In genomic region chr4:103521870-103522609, GRCm38 (mm10) we compare ENCODE assay signal across 18 mouse cellular contexts.
DNase-seq lines count a peak whose midpoint lies in the region; ATAC-seq and TF ChIP-seq lines count a peak whose summit lies in the region.
"Had no signal": no experiment of that assay in that cellular context is flagged by ENCODE, and none has a peak within 500 bp of the region (broad histone marks: within the 10 kb centered on the region; RNA-seq: fewer than 3 reads in every experiment).

No protein-coding gene starts in this region.

- H3K4me3 ChIP-seq in heart, adult 2 months: no peak overlapping the region
- H3K4me3 ChIP-seq in kidney, postnatal 0 days (replicated peaks; ENCODE audit: low read depth, low read length): no peak overlapping the region
- H3K4me3 ChIP-seq: forebrain, embryonic 15.5 days; heart, embryonic 13.5 days; hindbrain, embryonic 12.5 days; liver, embryonic 15.5 days; neural tube, embryonic 12.5 days had no signal

- no peaks in the 10 kb centered on the region for H3K36me3 ChIP-seq in heart, adult 2 months (ENCODE audit: control insufficient read depth, insufficient read depth, low read length)
- H3K36me3 ChIP-seq in kidney, postnatal 0 days (ENCODE audit: insufficient read depth, low read length): no peaks in the 10 kb centered on the region
- H3K36me3 ChIP-seq: forebrain, embryonic 15.5 days; heart, embryonic 13.5 days; hindbrain, embryonic 12.5 days; liver, embryonic 15.5 days; neural tube, embryonic 12.5 days had no signal

- H3K9ac ChIP-seq in heart, adult 2 months (ENCODE audit: low read depth, low read length): no peak overlapping the region
- no peak overlapping the region for H3K9ac ChIP-seq in kidney, postnatal 0 days (ENCODE audit: low read depth, low read length)
- H3K9ac ChIP-seq: forebrain, embryonic 15.5 days; heart, embryonic 13.5 days; hindbrain, embryonic 12.5 days; liver, embryonic 15.5 days; neural tube, embryonic 12.5 days had no signal

- TF ChIP-seq EP300 in heart, adult 2 months (IDR thresholded peaks at IDR 0.05; ENCODE audit: insufficient read depth, low read depth, low read length): no peak

- H3K27ac ChIP-seq in heart, adult 2 months: no peak overlapping the region
- H3K27ac ChIP-seq in kidney, postnatal 0 days: no peak overlapping the region
- H3K27ac ChIP-seq: forebrain, embryonic 15.5 days; heart, embryonic 13.5 days; hindbrain, embryonic 12.5 days; liver, embryonic 15.5 days; macrophage; neural tube, embryonic 12.5 days had no signal

- ATAC-seq in kidney, postnatal 0 days (replicated peaks; ENCODE audit: low FRiP score, low read depth): 0 out of 2 replicates have a peak, but pooled peaks have one; percentile 57
- ATAC-seq: forebrain, embryonic 15.5 days; inflammation-experienced regulatory T-cells, adult 6 months had no signal

- peak; percentile 4 for DNase-seq in heart, adult 8-10 months (ENCODE audit: low spot score)
- DNase-seq in heart, adult 2 months: no peak
- DNase-seq in lung, postnatal 10 days: peak; percentile 12
- DNase-seq in lung, postnatal 36 days: no peak
- DNase-seq in kidney, postnatal 0 days (ENCODE audit: low spot score): peak; percentile 77
- no peak for DNase-seq in right cerebral cortex, postnatal 10 days (ENCODE audit: low spot score in 2 of 2)
- no peak for DNase-seq in thymus, adult 18-20 months
- DNase-seq: B cell, adult 2 months; cerebellum, adult 11-12 months; cerebellum, postnatal 25 days had no signal

- WGBS in heart, adult 2 months: 59% methylated on average over 5 of the region's 5 CpGs
- WGBS in kidney, postnatal 0 days: 37% methylated on average over 5 of the region's 5 CpGs

- TF ChIP-seq CTCF in heart, adult 2 months (IDR thresholded peaks at IDR 0.05): no peak
- TF ChIP-seq CTCF in kidney, postnatal 0 days (IDR thresholded peaks at IDR 0.05; ENCODE audit: low read depth): no peak

- no peaks in the 10 kb centered on the region for H3K79me2 ChIP-seq in heart, adult 2 months (replicated peaks; ENCODE audit: control insufficient read depth, insufficient read depth, low read length)

- no peaks in the 10 kb centered on the region for H3K9me3 ChIP-seq in kidney, postnatal 0 days (replicated peaks; ENCODE audit: low read length)
- H3K9me3 ChIP-seq: forebrain, embryonic 15.5 days; heart, embryonic 13.5 days; hindbrain, embryonic 12.5 days; liver, embryonic 15.5 days; neural tube, embryonic 12.5 days had no signal

- no peak for TF ChIP-seq POLR2A in heart, adult 2 months (IDR thresholded peaks at IDR 0.05; ENCODE audit: insufficient read depth, low read depth, low read length)

- H3K27me3 ChIP-seq in heart, adult 2 months (ENCODE audit: control insufficient read depth, insufficient read depth, low read length): no peaks in the 10 kb centered on the region
- H3K27me3 ChIP-seq in kidney, postnatal 0 days (ENCODE audit: insufficient read depth, low read length): no peaks in the 10 kb centered on the region
- H3K27me3 ChIP-seq: forebrain, embryonic 15.5 days; heart, embryonic 13.5 days; hindbrain, embryonic 12.5 days; liver, embryonic 15.5 days; neural tube, embryonic 12.5 days had no signal

- intact Hi-C loops in heart, adult 2 months (cut with DNase I): no loop called here

- H3K4me1 ChIP-seq in heart, adult 2 months (ENCODE audit: control insufficient read depth, insufficient read depth, low read length): no peaks in the 10 kb centered on the region
- H3K4me1 ChIP-seq in kidney, postnatal 0 days (replicated peaks; ENCODE audit: insufficient read depth, low read length): no peaks in the 10 kb centered on the region
- H3K4me1 ChIP-seq: forebrain, embryonic 15.5 days; heart, embryonic 13.5 days; hindbrain, embryonic 12.5 days; liver, embryonic 15.5 days; neural tube, embryonic 12.5 days had no signal

- no peak overlapping the region for H3K4me2 ChIP-seq in kidney, postnatal 0 days (ENCODE audit: low read length)
- H3K4me2 ChIP-seq: forebrain, embryonic 15.5 days; heart, embryonic 13.5 days; hindbrain, embryonic 12.5 days; liver, embryonic 15.5 days; midbrain, embryonic 11.5 days; neural tube, embryonic 12.5 days had no signal

Comparison
In these comparisons a context has a peak if more than half of its experiments do, and no peak if none do; other contexts are left out.
1. DNase-seq: peak in heart, adult 8-10 months (single experiment), lung, postnatal 10 days (single experiment) and kidney, postnatal 0 days (single experiment); none in heart, adult 2 months (0 of 2), lung, postnatal 36 days (single experiment), right cerebral cortex, postnatal 10 days (0 of 2) and thymus, adult 18-20 months (0 of 2).